Comparison of ENCODE assay signal across 11 mouse cellular contexts in the genomic region with DNA sequence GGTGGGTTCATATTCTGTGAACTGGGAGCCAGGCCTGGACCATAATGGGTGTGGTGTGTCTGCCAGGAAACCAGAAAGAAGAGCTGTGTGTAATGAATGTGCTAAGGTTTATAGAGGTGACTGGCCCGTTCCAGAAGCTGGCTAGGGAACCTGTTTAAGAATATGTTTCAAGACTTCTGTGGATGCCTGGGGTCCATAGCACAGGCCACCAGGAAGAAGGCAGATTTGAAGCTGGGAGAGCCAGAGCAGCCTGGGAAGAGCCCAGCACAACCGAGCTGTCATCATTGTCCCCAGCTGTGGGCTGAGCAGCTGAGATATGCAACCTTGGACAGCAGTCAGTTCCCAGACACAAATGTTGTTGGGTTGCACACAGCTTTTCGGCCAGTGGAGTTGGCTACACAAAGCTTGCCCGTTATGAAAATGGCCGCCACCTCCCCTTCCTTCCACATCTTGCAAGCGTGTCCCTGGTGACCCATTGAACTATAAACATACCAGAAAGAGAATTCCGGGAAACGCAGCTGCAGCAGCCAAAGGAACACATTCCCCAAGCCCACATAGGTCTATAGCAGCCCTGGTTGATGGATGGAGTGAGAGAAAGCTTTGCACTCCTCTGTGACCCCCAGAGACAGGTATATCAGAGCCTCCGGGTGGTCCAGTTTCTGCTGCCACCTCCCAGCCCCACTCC. TPM values are rescaled to one million over a fixed set of nuclear protein-coding genes. Genes with fewer than 3 reads are reported as not detected.
A peak's percentile ranks its signal among the peaks of the same experiment; 100 is the strongest.
DNase-seq lines count a peak whose midpoint lies in the region; ATAC-seq lines count a peak whose summit lies in the region.
"Had no signal": no experiment of that assay in that cellular context is flagged by ENCODE, and none has a peak within 500 bp of the region (broad histone marks: within the 10 kb centered on the region; RNA-seq: fewer than 3 reads in every experiment).

No protein-coding gene starts in this region.

- H3K4me2 ChIP-seq in heart, embryonic 11.5 days: no peak overlapping the region
- H3K4me2 ChIP-seq in liver, embryonic 11.5 days: no peak overlapping the region
- no peak overlapping the region for H3K4me2 ChIP-seq in forebrain, embryonic 14.5 days (ENCODE audit: low read length)
- H3K4me2 ChIP-seq: heart, embryonic 15.5 days had no signal

- no peak for ATAC-seq in heart, embryonic 11.5 days (replicated peaks; ENCODE audit: insufficient number of reproducible peaks, low FRiP score, low TSS enrichment)
- 0 out of 2 replicates have a peak, but pooled peaks have one; percentile 11 for ATAC-seq in liver, embryonic 11.5 days (replicated peaks; ENCODE audit: low FRiP score)
- ATAC-seq in forebrain, embryonic 14.5 days: no peak
- ATAC-seq: liver, postnatal 0 days had no signal

- H3K36me3 ChIP-seq in heart, embryonic 10.5 days: no peaks in the 10 kb centered on the region
- H3K36me3 ChIP-seq in heart, embryonic 11.5 days (ENCODE audit: control insufficient read depth, insufficient read depth, low read length): no peaks in the 10 kb centered on the region
- H3K36me3 ChIP-seq in liver, embryonic 11.5 days (ENCODE audit: control insufficient read depth, insufficient read depth, low read length): no peaks in the 10 kb centered on the region
- no peaks in the 10 kb centered on the region for H3K36me3 ChIP-seq in forebrain, embryonic 14.5 days (ENCODE audit: control insufficient read depth, insufficient read depth, low read length)
- H3K36me3 ChIP-seq: heart, embryonic 15.5 days had no signal

- 73% methylated on average over 9 of the region's 9 CpGs for WGBS in heart, embryonic 10.5 days
- WGBS in heart, embryonic 11.5 days (ENCODE audit: insufficient replicate concordance): 61% methylated on average over 9 of the region's 9 CpGs
- 59% methylated on average over 9 of the region's 9 CpGs for WGBS in liver, embryonic 11.5 days
- WGBS in forebrain, embryonic 14.5 days: 85% methylated on average over 9 of the region's 9 CpGs

- H3K27ac ChIP-seq in heart, embryonic 10.5 days: no peak overlapping the region
- no peak overlapping the region for H3K27ac ChIP-seq in heart, embryonic 11.5 days (ENCODE audit: low read depth, low read length)
- H3K27ac ChIP-seq in liver, embryonic 11.5 days (ENCODE audit: low read depth, low read length): no peak overlapping the region
- no peak overlapping the region for H3K27ac ChIP-seq in forebrain, embryonic 14.5 days (ENCODE audit: low read depth, low read length)
- H3K27ac ChIP-seq: heart, embryonic 15.5 days had no signal

- no peak overlapping the region for H3K9ac ChIP-seq in heart, embryonic 11.5 days (ENCODE audit: low read depth, low read length)
- H3K9ac ChIP-seq in liver, embryonic 11.5 days (ENCODE audit: low read depth, low read length): no peak overlapping the region
- no peak overlapping the region for H3K9ac ChIP-seq in forebrain, embryonic 14.5 days (ENCODE audit: low read length)
- H3K9ac ChIP-seq: heart, embryonic 15.5 days; liver, postnatal 0 days had no signal

- DNase-seq in heart, embryonic 10.5 days (ENCODE audit: low spot score): peak; percentile 70
- DNase-seq in liver, embryonic 11.5 days (ENCODE audit: low spot score): no peak
- DNase-seq in liver (no peak), adipocyte (ENCODE audit: low spot score) (peak; percentile 48)
- peak; percentile 53 for DNase-seq in forelimb bud, embryonic 11.5 days (ENCODE audit: low read depth, low spot score)
- no peak for DNase-seq in frontal cortex, postnatal 14 days (ENCODE audit: low spot score in 2 of 2)
- DNase-seq in forebrain, embryonic 14.5 days (ENCODE audit: low spot score): no peak
- DNase-seq: liver, postnatal 0 days; spleen, adult 18-20 months had no signal

- peaks cover 16% of the 10 kb centered on the region; the same call in 1 of the 2 replicates for H3K4me1 ChIP-seq in heart, embryonic 10.5 days
- 0 out of 2 replicates have a peak, but pooled peaks cover 4% of the 10 kb centered on the region for H3K4me1 ChIP-seq in heart, embryonic 11.5 days (ENCODE audit: control insufficient read depth, insufficient read depth, low read length)
- no peaks in the 10 kb centered on the region for H3K4me1 ChIP-seq in liver, embryonic 11.5 days (replicated peaks; ENCODE audit: control insufficient read depth, insufficient read depth, low read length)
- H3K4me1 ChIP-seq in forebrain, embryonic 14.5 days (ENCODE audit: control insufficient read depth, insufficient read depth, low read length): no peaks in the 10 kb centered on the region
- H3K4me1 ChIP-seq: heart, embryonic 15.5 days had no signal

- H3K27me3 ChIP-seq in heart, embryonic 10.5 days (ENCODE audit: insufficient read depth, poor library complexity, severe bottlenecking): no peaks in the 10 kb centered on the region
- H3K27me3 ChIP-seq in heart, embryonic 11.5 days (ENCODE audit: control insufficient read depth, insufficient read depth, low read length): no peaks in the 10 kb centered on the region
- H3K27me3 ChIP-seq in liver, embryonic 11.5 days (replicated peaks; ENCODE audit: control insufficient read depth, insufficient read depth, low read length): no peaks in the 10 kb centered on the region
- no peaks in the 10 kb centered on the region for H3K27me3 ChIP-seq in forebrain, embryonic 14.5 days (replicated peaks; ENCODE audit: control insufficient read depth, insufficient read depth, low read length)
- H3K27me3 ChIP-seq: heart, embryonic 15.5 days had no signal

- no peak overlapping the region for H3K4me3 ChIP-seq in heart, embryonic 10.5 days
- H3K4me3 ChIP-seq in heart, embryonic 11.5 days (ENCODE audit: low read depth, low read length): no peak overlapping the region
- no peak overlapping the region for H3K4me3 ChIP-seq in liver, embryonic 11.5 days (ENCODE audit: low read depth, low read length)
- H3K4me3 ChIP-seq in forebrain, embryonic 14.5 days (ENCODE audit: low read depth, low read length): no peak overlapping the region
- H3K4me3 ChIP-seq: heart, embryonic 15.5 days had no signal

- no peaks in the 10 kb centered on the region for H3K9me3 ChIP-seq in heart, embryonic 10.5 days
- H3K9me3 ChIP-seq in heart, embryonic 11.5 days (replicated peaks; ENCODE audit: control insufficient read depth, low read length): no peaks in the 10 kb centered on the region
- no peaks in the 10 kb centered on the region for H3K9me3 ChIP-seq in liver, embryonic 11.5 days (ENCODE audit: control insufficient read depth, low read length)
- H3K9me3 ChIP-seq in forebrain, embryonic 14.5 days (replicated peaks; ENCODE audit: control insufficient read depth, low read length): no peaks in the 10 kb centered on the region
- H3K9me3 ChIP-seq: heart, embryonic 15.5 days had no signal

RNA-seq across cellular contexts. Expression of a gene that starts 12.4 kb away (rescaled TPM):
- 10.1 and 11.9 TPM in 2 replicates for polyA plus RNA-seq in heart, embryonic 10.5 days (2016; fragmentation: Nextera tagmentation; extraction: Ambion mirVana)
- 8.4 and 10.3 TPM in 2 replicates for polyA plus RNA-seq in heart, embryonic 11.5 days (2014; fragmentation: Nextera tagmentation; extraction: Ambion mirVana)
- polyA plus RNA-seq in liver, embryonic 11.5 days (2014; fragmentation: Nextera tagmentation; extraction: Ambion mirVana): 7.2 and 9.6 TPM in 2 replicates
- polyA plus RNA-seq in forebrain, embryonic 14.5 days (2014; fragmentation: Nextera tagmentation; extraction: Ambion mirVana): 9.1 and 9.2 TPM in 2 replicates

RNA-seq across cellular contexts. Expression of a gene that starts 46.5 kb away (rescaled TPM):
- polyA plus RNA-seq in heart, embryonic 10.5 days (2016; fragmentation: Nextera tagmentation; extraction: Ambion mirVana): 51.6 and 53.6 TPM in 2 replicates
- 38.2 and 38.7 TPM in 2 replicates for polyA plus RNA-seq in heart, embryonic 11.5 days (2014; fragmentation: Nextera tagmentation; extraction: Ambion mirVana)
- polyA plus RNA-seq in liver, embryonic 11.5 days (2014; fragmentation: Nextera tagmentation; extraction: Ambion mirVana): 57.7 and 59.1 TPM in 2 replicates
- polyA plus RNA-seq in forebrain, embryonic 14.5 days (2014; fragmentation: Nextera tagmentation; extraction: Ambion mirVana): 20.3 and 20.6 TPM in 2 replicates

Comparison
In these comparisons a context has a peak if more than half of its experiments do, and no peak if none do; other contexts are left out.
1. DNase-seq: peak in heart, embryonic 10.5 days (single experiment), adipocyte (single experiment) and forelimb bud, embryonic 11.5 days (single experiment); none in liver, embryonic 11.5 days (single experiment), liver (single experiment), frontal cortex, postnatal 14 days (0 of 2) and forebrain, embryonic 14.5 days (single experiment).